Mouse (Mus musculus) cerebellum, postnatal 4 days (tissue): ENCODE measurements at regions not wholly inside any gene's neighbourhood (a gene's known extent, or its start where the extent isn't known, plus 50 kb on each side); places are given as distances from the start of the nearest gene placed in this dataset.
A peak's percentile ranks its signal among the peaks of the same experiment; 100 is the strongest.

Experiments
- DNase-seq, 2 experiments: peaks; one replicate each; pipeline ENCODE4 v3.0.0; 2022; ENCODE audit warnings: low spot score in 2 of 2, mixed read lengths in 1 of 2

DNA sequence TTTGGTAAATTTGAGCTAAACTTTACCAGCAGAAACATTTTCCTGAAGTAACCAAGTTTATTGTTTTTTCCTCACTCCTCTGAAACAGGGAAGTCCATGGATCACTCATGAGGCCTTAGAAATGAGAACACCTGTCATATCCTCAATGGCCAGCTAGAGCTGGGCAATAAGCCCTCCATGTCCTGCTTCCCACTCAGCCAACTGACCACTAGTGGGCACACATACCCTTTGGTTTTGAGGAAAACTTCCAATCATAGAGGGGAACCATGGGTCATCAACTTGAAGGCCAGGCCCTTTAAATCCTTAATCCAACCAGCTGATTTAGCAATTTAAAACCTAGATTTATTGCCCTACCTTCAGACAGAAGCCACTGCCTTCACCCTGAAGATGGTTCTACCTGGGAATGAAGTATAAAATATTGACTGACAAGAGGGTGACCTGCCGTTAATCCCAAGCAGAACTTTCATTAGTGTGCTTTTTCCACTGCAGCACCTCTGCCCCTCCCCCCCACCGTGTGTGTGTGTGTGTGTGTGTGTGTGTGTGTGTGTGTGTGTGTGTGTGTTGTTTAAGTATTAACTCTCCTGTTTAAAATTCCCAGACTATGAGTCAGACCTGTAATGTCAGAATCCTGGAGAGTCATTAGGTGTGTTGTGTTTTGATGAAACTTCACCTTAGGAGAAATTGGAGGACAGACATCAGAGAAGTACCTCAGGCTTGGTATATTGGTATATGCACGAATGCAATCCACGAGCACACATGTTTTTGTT, 312.3 kb downstream of the Hdgfl1 start:
- DNase-seq: no peak

DNA sequence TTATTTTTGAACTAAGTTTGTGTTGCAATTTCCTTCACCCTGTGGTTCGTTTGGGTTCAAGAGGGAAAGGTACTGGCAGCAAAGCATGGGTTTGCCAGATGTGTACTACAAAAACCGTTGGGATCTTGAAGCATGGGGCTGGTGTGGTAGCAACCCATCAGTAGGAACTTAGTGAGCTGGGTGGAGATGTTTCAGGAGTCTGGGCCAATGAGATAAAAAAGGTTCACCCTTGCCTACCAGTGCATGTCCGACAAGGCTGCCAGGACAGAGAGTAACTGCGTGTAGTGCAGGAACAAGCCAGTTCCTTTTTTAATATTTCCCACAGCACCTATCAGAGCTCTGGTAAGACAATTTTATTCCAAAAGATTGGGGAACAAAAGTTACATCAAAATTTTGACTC, 343.3 kb downstream of the Hdgfl1 start:
- no peak for DNase-seq

DNA sequence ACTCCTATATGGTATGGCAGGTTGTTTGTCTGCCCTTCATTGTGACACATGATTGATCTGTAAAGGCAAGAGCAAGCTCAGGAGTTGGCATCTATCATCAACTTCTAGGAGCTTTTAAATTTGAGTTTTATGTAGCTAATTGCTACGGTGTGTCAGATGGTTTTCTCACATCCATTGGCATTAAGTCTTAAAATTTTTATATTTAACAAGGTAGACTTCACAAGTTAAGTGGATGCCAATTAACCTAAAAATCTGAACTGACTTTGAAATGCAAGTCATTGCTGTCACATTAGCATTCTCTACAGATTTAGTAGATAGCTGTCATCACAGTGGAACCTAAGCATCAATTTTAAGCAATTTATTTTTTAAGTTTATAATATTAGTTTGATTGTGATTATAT, 345.5 kb downstream of the Hdgfl1 start:
- DNase-seq: no peak

DNA sequence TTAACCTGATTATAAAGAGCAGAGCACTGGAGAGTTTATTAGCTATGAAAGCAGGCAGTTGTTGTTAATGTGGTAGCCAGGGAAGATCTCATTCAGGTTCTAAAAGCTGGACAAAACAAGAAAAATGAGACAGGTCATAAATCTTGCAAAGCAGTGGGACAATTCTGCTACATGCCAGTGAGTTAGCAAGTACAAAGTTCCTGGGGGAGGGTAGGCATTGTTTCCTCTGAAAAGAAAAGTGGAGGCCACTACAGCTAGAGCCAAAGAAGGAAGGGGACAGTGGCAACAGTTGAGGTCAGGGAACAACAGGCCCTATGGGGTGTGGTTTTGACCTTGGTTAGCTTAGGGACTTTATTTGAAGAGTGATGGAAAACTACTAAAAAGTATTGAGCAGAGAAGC, 364.2 kb downstream of the Hdgfl1 start:
- no peak for DNase-seq

DNA sequence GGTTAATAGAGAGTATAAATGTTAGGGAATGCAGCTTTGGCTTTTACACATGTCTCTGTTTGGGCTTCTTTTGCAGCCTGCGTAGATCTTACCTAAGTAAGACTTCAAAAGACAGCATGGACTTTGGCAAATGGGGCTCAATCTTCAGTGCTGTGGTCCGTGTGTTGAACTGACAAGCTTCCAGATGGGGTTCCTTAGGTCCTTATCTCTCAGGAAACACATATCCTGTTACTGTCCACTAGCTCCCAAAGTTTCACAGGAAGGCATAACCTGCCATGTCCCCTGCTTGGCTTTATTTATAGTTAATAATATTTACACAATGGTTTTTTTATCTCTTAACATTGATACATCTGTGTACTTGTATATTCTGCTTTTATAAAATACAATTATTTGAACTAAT, 365.3 kb downstream of the Hdgfl1 start:
- DNase-seq: no peak

DNA sequence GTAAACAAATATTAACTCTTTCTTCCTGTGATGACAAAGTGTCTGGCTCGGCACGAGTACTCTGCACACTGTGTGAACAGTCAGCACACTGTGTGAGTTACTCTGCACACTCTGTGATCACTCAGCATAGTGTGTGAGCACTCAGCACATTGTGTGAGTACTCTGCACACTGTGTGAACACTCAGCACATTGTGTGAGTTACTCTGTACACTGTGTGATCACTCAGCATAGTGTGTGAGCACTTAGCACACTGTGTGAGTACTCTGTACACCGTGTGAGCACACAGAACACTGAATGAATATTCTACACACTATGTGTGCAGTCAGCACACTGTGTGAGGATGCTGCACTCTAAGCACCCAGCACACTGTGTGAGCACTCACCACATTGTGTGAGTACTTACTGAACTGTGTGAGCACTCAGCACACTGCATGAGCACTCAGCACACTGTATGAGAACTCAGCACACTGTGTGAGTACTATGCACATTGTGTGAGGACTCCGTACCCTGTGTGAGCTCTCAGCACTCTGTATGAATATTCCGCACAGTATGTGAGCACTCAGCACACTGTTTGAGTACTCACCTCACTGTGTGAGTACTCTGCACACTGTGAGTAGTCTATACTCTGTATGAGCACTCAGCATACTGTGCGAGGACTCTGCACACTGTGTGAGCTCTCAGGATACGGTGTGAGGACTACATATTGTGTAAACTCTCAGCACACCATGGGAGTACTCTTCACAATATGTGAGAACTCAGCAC, 381.9 kb downstream of the Hdgfl1 start:
- no peak for DNase-seq

DNA sequence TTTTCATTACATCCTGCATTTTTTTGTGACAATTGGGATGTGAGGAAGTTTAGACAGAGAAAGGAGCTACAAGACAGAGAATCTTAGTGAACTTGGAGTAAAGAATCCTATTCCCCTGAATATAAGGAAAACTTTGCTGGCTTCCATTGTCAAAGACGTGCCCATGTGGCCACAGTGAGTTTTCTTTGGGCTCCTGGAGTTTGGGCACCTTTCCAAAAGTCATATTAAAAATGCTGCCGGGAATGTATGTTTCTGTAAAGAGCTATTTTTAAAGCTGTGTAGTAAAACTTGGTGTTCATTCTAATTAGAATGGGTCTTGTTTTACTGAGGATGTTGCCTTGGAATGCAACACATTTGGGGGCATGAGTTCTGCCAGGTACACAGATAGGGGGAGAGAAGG, 387.3 kb downstream of the Hdgfl1 start:
- DNase-seq: no peak

DNA sequence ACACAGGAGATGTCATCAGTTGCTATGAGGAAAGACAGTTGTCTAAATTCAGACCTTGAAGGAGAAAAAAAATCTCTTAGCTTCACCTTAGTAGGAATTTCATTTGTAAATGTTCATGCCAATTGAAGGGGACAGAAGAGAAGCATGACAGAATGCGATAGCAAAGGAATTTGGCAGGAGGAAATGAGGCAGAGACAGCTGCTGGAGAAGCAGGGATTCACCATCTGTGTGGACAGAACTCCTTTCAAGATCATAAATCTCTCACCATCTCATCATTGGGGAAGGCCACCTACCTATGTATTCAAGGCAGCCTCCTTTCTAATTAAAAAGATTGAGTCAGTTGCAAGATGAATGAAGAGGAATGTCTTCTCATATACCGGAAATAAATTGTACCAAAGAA, 387.8 kb downstream of the Hdgfl1 start:
- no peak for DNase-seq

DNA sequence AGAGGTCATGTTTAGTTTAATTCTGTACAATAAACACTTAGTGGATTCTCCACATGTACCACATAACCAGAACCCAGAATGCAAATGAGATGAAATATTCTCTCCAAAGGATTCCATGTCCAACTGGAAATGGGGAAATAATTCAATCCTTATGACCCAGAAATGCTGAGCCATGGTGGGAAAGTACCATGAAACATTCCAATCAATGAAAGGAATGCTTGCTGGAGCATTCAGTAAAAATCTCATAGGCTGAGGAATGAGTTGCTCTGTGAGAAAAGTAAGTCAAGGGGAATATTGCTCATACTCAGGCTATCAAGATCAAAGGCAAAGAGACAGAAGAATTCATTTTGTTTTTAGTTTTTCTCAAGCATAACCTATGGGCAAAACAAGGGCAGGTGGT, 394.4 kb downstream of the Hdgfl1 start:
- DNase-seq: no peak

DNA sequence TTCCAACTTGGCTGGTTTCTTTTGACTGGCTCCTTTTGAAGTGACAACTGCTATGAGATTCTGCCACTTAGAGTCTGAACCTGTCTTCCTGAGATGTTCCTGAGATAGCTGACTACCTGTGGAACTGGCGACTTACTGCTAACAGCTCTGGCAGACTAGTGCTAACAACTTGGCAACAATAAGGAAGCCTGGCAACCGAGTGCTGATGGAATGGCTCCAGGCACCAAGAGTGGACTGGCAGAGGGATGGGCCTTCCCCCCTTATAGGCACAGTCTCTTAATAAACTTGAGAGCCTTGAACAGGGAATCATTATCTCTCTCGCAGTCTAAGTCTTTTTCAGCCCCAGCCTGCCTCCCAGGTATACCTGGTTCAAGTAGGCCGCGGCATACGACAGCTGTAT, 404.1 kb downstream of the Hdgfl1 start:
- peak in 1 of 2 experiments; percentile 17 for DNase-seq

DNA sequence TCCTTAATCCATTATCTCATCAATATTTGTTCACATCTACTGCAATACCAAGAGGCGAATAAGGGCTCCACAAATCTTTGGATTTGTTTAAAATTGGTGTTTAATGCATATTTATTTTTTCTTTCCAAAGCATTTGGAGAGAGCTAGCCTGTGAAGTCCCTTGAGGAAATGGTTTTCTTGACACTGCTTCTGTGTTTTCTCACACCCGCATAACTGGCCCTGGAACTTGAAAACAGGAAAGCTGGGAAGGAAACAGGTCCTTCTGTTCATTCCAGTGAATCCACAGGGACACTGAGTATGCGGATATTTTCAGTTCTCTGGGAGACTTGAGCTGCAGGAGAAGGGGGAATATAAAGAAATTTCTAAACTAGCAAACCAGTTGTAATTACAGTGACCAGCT, 413.6 kb downstream of the Hdgfl1 start:
- no peak for DNase-seq

DNA sequence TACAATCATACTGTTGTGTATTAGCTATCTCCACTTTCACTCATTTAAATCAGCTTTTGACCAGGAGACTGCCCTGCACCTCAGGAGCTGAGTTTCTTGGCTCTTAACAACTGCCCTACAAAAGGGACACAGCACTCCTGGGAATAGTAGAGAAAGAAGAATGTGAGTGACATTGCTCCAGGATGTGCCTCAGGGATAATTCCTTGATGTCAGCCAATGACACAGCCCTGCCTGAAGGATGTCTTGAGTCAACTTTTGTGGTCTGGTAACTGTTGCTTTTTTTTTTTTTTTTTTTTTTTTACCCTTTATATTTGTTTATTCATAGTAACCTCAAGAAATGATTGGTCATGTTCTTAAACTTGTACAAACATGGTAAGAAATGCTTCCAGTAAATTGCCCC, 415.5 kb downstream of the Hdgfl1 start:
- no peak for DNase-seq

DNA sequence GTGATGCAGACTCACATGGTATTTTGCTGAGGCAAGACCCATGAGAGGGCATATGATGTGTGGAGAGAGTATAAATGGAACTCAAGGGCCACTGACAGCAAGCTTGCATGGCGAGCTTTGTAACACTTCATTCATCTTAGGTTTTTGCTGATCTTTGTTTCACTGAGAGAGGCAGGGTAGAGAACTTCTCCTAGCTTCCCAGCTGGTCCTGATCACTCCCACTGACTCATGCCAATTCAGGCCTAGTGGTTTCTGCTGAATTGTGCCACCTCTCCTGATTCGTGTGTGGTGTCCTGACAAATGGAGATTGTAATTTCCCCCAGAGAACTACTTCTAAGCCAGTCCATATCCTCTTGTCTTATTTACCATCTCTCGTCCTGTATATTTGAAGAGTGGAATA, 419.5 kb downstream of the Hdgfl1 start:
- no peak for DNase-seq

DNA sequence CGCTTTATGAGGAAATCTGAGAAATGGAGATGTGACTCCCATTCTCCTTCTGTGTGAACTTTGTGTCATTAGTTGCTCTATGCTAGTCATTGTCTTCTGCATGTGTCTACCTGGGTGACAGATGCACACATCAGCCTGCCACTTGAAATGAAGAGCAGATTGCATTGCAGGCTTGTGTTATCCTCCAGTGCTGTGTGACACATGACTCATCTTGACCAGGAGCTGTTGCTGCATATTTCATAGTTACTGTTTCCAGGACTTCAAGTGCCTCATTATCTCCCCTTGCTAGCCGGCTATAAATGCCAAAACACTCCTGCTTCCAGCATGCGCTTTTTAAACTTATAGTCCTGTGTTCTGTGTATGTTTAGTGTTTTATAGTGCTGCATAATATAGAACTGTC, 431.2 kb downstream of the Hdgfl1 start:
- DNase-seq: no peak

DNA sequence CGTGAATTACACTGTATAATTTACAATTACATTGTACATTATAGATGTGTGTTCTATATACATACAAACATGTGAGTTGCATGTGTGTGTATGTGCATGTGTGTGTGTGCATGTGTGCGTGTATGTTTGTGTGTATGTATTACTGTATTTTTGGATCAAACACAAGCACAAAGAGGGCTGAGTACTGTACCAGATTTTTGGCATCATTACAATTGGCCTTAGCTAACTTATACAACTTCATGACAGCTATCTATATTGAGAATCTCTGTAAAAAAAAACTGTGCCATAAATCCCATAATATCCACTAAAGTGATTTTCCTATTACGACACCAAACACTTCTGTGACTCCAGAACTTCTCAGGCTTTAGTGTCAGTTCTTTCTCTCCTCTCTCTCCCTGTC, 444.9 kb downstream of the Hdgfl1 start:
- no peak for DNase-seq

DNA sequence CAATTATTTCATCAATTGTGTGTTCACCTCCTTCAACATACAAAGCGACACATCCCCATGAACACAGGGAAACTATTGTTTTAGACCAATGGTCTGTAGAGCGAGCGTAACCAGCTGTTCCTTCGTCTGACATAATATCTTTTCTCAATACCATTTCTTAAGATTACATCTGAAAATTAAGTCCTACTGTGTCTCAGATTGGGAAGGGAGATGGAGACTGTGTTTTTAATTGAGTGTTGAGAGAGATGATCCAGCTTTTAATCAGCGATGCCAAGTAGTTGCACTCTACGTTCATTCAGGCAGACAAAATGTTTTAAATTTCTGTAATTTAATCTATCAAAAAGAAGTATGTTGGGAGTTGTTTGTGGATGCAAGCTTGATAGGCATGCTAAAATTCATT, 445.3 kb downstream of the Hdgfl1 start:
- no peak for DNase-seq

DNA sequence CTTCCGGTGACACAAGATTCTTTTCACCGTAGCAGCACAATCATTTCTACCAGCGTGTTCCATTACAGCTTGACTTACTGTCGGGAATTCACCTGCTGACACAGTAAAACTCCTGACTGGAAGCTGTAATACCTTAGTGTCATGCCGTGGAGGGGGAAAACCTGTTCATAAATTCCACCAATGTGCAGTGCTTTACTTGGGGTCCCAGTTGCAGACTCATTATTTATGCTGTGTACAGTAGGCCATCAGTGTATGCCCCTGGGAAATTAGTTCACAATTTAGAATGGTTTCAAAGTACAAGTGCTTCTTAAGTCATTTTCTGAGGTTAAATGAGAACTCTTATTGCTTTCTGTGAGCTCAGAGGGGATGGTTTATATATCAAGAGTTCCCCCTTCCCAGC, 451.4 kb downstream of the Hdgfl1 start:
- no peak for DNase-seq

DNA sequence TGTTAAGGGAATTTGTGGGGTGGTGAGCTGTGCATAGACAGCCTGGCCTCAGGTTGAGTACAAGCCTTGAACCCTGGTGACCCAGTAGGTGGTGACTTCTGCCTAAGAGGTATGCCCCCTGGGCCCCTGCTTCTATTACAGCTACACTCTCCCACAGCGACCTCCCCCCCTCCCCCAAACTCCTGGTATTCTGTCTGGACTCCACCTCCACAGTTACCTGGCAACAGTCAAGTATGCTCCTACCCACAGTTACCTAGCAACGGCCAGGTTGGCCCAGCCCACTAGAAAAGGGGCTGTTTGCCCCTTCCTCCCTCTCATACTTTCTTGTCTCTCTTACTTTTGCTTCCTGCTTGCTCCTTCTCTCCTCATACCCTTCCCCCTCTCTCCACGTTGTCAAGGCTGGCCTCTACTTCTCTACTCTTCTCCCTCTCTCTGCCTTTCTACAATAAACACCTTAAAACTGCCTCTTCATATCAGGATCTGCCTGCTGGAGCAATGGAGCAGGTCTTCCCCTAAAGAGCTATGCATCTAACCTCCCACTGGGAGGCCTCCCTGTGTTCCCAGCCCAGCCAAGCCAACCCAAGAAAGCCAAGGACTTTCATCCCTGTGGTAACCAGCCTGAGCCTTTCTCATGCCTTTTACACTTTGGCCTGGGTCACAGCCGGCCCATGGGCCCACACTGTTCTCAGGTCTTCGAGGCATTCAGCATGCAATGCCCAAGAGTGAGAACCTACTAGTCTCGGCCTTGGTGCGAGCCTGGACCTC, 457.5 kb downstream of the Hdgfl1 start:
- DNase-seq: no peak

DNA sequence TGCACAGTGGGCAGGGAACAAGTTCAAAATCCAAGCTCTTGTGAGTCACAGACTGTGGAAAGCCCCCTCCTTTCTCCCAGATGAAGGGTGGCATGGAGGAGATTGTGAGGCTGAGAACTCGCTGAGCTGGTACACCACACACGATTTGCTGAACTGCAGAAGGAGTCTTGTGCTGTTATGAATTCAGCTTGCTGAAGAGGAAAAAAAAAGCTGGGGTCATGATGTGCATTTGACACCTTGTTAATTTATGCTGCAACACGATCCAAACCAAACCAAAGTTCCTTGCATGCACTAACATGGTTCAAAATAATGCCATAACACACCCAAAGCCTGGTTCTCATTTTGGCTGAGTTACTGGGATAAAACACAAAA, 485.9 kb downstream of the Hdgfl1 start:
- DNase-seq: peak in 1 of 2 experiments; percentile 17

DNA sequence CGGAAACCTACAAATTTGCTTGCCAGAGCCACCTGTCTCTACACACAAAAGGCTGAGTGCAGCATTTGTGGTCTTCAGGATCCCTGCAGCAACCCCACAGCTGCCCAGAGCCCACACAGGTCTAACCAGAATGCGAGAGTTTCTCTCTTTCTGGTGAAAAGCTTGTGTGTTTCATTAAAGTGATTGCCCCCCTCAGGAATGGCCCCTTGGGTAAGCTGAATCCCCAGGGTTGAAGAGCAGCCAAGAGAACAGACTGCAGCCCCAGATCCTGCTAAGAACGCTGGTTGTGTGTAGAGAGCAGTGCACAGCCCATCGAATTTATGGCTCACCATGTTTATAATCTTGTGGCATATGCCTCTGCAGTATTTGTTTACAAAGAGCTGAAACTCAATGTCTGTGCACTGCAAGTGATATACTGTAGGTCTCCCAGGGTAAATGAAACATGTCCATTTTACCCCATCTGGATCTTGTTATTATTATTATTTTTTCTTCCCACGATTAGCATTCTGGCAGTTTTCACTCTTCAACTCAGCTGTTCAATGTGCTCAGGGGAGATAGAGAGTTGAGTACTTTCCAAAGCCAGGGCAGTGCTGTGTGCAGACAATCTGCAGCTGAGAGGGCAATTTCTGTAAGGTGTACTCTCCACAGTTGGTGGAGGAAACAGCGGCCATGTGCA, 486.4 kb downstream of the Hdgfl1 start:
- peak in 1 of 2 experiments; percentile 26 for DNase-seq

DNA sequence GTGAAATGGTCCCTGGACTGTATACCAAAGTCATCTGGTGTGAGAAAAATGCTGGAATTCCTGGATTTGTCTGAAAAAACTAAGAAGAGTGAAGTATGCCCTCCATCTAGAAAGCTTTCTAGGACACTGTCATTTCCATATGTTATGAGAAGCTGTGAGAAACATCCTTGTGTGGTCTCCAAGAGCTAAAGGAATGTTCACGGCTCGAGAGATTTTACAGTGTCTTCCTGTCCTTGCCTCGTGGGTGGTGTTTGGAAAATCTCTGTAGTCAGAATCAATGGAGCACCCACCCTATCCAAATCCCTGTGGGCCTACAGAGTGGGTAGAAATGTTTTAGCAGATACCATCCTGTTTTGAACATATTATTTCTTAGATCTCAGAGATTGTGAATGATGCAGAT, 487.7 kb downstream of the Hdgfl1 start:
- no peak for DNase-seq

DNA sequence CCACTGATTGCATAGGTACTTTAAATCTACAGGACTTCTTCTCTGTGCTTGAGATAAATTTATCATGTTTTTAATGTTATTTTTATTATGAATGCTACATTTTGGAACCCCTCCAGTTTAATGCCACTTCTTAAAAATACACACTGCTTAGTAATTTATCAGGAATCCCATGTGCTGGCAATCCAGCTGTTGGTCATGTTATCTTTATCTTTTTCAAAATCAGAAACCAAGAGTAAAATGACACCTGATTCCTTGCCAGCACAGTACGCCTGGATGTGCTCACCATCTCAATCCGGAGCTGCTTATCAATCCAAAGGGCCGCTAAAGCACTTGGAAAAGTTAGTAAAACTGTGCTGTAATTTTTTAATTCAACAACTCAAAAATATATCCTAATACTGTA, 497.1 kb downstream of the Hdgfl1 start:
- no peak for DNase-seq
